17 mouse cellular contexts compared by ENCODE assay signal in the genomic region with DNA sequence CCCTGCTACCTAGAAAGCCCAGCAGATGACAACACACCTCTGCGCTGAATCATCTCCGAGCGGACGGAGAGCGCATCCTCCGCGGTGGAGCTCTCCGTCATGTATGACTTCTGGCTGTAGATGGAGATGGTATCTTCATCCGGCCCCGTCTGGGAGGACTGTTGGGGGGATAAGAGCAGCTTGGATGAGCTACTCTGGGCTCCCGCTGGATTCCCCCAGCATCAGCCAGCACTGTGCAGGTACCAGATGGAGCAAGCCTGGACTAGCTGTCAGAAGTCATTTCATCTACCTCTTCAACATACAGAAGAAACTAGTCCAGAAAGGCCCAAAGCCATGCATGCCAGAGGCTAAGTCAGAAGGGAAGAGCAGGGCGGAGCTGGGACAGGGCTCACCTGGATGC. TPM values are rescaled to one million over a fixed set of nuclear protein-coding genes. Genes with fewer than 3 reads are reported as not detected.
DNase-seq lines count a peak whose midpoint lies in the region; ATAC-seq lines count a peak whose summit lies in the region.
"Had no signal": no experiment of that assay in that cellular context is flagged by ENCODE, and none has a peak within 500 bp of the region (broad histone marks: within the 10 kb centered on the region; RNA-seq: fewer than 3 reads in every experiment).

No protein-coding gene starts in this region.

- H3K9ac ChIP-seq in midbrain, embryonic 12.5 days (replicated peaks) = no peak overlapping the region
- no peak overlapping the region for H3K9ac ChIP-seq in midbrain, embryonic 11.5 days (ENCODE audit: low read length)
- no peak overlapping the region for H3K9ac ChIP-seq in midbrain, embryonic 13.5 days (replicated peaks)
- no peak overlapping the region for H3K9ac ChIP-seq in kidney, embryonic 15.5 days
- H3K9ac ChIP-seq: forebrain, postnatal 0 days; limb, embryonic 13.5 days; liver, embryonic 15.5 days had no signal

- WGBS in midbrain, embryonic 12.5 days = 95% methylated on average over 12 of the region's 12 CpGs
- 95% methylated on average over 12 of the region's 12 CpGs for WGBS in midbrain, embryonic 11.5 days
- WGBS in midbrain, embryonic 13.5 days = 97% methylated on average over 12 of the region's 12 CpGs
- WGBS in kidney, embryonic 15.5 days = 93% methylated on average over 12 of the region's 12 CpGs

- H3K4me1 ChIP-seq in midbrain, embryonic 12.5 days = peaks cover 43% of the 10 kb centered on the region
- peaks cover 35% of the 10 kb centered on the region for H3K4me1 ChIP-seq in midbrain, embryonic 11.5 days (ENCODE audit: control insufficient read depth, insufficient read depth, low read length)
- H3K4me1 ChIP-seq in midbrain, embryonic 13.5 days (replicated peaks) = peaks cover 57% of the 10 kb centered on the region
- peaks cover 63% of the 10 kb centered on the region for H3K4me1 ChIP-seq in kidney, embryonic 15.5 days

- peaks cover 28% of the 10 kb centered on the region for H3K36me3 ChIP-seq in midbrain, embryonic 12.5 days
- H3K36me3 ChIP-seq in midbrain, embryonic 11.5 days (ENCODE audit: control insufficient read depth, insufficient read depth, low read length) = no peaks in the 10 kb centered on the region
- peaks cover 45% of the 10 kb centered on the region for H3K36me3 ChIP-seq in midbrain, embryonic 13.5 days
- peaks cover 55% of the 10 kb centered on the region for H3K36me3 ChIP-seq in kidney, embryonic 15.5 days

- H3K27ac ChIP-seq in midbrain, embryonic 12.5 days (replicated peaks) = no peak overlapping the region
- no peak overlapping the region for H3K27ac ChIP-seq in midbrain, embryonic 11.5 days (ENCODE audit: low read depth, low read length)
- no peak overlapping the region for H3K27ac ChIP-seq in midbrain, embryonic 13.5 days
- no peak overlapping the region for H3K27ac ChIP-seq in kidney, embryonic 15.5 days
- H3K27ac ChIP-seq: limb, embryonic 13.5 days; liver, embryonic 15.5 days had no signal

- H3K4me3 ChIP-seq in midbrain, embryonic 12.5 days = no peak overlapping the region
- H3K4me3 ChIP-seq in midbrain, embryonic 11.5 days (ENCODE audit: low read depth, low read length) = no peak overlapping the region
- H3K4me3 ChIP-seq in midbrain, embryonic 13.5 days (replicated peaks) = no peak overlapping the region
- no peak overlapping the region for H3K4me3 ChIP-seq in kidney, embryonic 15.5 days (replicated peaks)
- H3K4me3 ChIP-seq: erythroblast, embryonic 14.5 days; limb, embryonic 13.5 days; liver, embryonic 15.5 days had no signal

- no peaks in the 10 kb centered on the region for H3K9me3 ChIP-seq in midbrain, embryonic 12.5 days
- no peaks in the 10 kb centered on the region for H3K9me3 ChIP-seq in midbrain, embryonic 11.5 days (ENCODE audit: control insufficient read depth, low read length)
- no peaks in the 10 kb centered on the region for H3K9me3 ChIP-seq in midbrain, embryonic 13.5 days
- no peaks in the 10 kb centered on the region for H3K9me3 ChIP-seq in kidney, embryonic 15.5 days (replicated peaks)
- H3K9me3 ChIP-seq: limb, embryonic 13.5 days; liver, embryonic 15.5 days had no signal

- DNase-seq in midbrain, embryonic 11.5 days (ENCODE audit: low spot score, missing footprints) = no peak
- DNase-seq in cerebellum, postnatal 10 days = peak; percentile 72 to 74
- DNase-seq in heart, adult 18-20 months = no peak
- DNase-seq in frontal cortex, postnatal 14 days (ENCODE audit: low spot score in 2 of 2) = no peak
- DNase-seq: forebrain, postnatal 0 days; heart, adult 11 months; kidney, adult 2 months; kidney, postnatal 4 days; right cerebral cortex, adult 18-20 months; thymus, adult 2 months had no signal

- 0 out of 2 replicates have a peak overlapping the region, but pooled peaks have one; percentile 56 for H3K4me2 ChIP-seq in midbrain, embryonic 12.5 days (replicated peaks)
- no peak overlapping the region for H3K4me2 ChIP-seq in midbrain, embryonic 11.5 days
- peak overlapping the region; percentile 67; the same call in 1 of the 2 replicates for H3K4me2 ChIP-seq in midbrain, embryonic 13.5 days (replicated peaks)
- no peak overlapping the region for H3K4me2 ChIP-seq in kidney, embryonic 15.5 days
- H3K4me2 ChIP-seq: liver, embryonic 15.5 days had no signal

- H3K27me3 ChIP-seq in midbrain, embryonic 12.5 days = peaks cover 46% of the 10 kb centered on the region
- peaks cover 7% of the 10 kb centered on the region; the same call in 1 of the 2 replicates for H3K27me3 ChIP-seq in midbrain, embryonic 11.5 days (ENCODE audit: control insufficient read depth, insufficient read depth, low read length)
- H3K27me3 ChIP-seq in midbrain, embryonic 13.5 days = peaks cover 15% of the 10 kb centered on the region
- H3K27me3 ChIP-seq in kidney, embryonic 15.5 days = peaks cover 7% of the 10 kb centered on the region; the same call in 1 of the 2 replicates

- no peak for ATAC-seq in midbrain, embryonic 12.5 days (ENCODE audit: low FRiP score, low read depth)
- ATAC-seq in midbrain, embryonic 11.5 days (ENCODE audit: low FRiP score) = no peak
- ATAC-seq in midbrain, embryonic 13.5 days = no peak
- no peak for ATAC-seq in kidney, embryonic 15.5 days (replicated peaks; ENCODE audit: low FRiP score)
- ATAC-seq: forebrain, postnatal 0 days; lung, postnatal 0 days had no signal

RNA-seq across cellular contexts. Expression of gene Yars, which starts 35.8 kb away (rescaled TPM):
- 104 and 108 TPM in 2 replicates for polyA plus RNA-seq in midbrain, embryonic 12.5 days (2016; fragmentation: Nextera tagmentation; extraction: Ambion mirVana)
- polyA plus RNA-seq in midbrain, embryonic 11.5 days (2014; fragmentation: Nextera tagmentation; extraction: Ambion mirVana) = 105 and 106 TPM in 2 replicates
- 102 and 115 TPM in 2 replicates for polyA plus RNA-seq in midbrain, embryonic 13.5 days (2015; fragmentation: Nextera tagmentation; extraction: Ambion mirVana)
- polyA plus RNA-seq in kidney, embryonic 15.5 days (2015; fragmentation: Nextera tagmentation; extraction: Ambion mirVana) = 81.3 and 87.4 TPM in 2 replicates
- total RNA-seq in heart, adult 18-20 months (2021) = 10 to 100 TPM; 25.6 to 33.4 TPM

RNA-seq across cellular contexts. Expression of gene S100pbp, which starts 35.8 kb away (rescaled TPM):
- 28.4 and 31.3 TPM in 2 replicates for polyA plus RNA-seq in midbrain, embryonic 12.5 days (2016; fragmentation: Nextera tagmentation; extraction: Ambion mirVana)
- polyA plus RNA-seq in midbrain, embryonic 11.5 days (2014; fragmentation: Nextera tagmentation; extraction: Ambion mirVana) = 20.0 and 26.9 TPM in 2 replicates
- 19.9 and 21.3 TPM in 2 replicates for polyA plus RNA-seq in midbrain, embryonic 13.5 days (2015; fragmentation: Nextera tagmentation; extraction: Ambion mirVana)
- polyA plus RNA-seq in kidney, embryonic 15.5 days (2015; fragmentation: Nextera tagmentation; extraction: Ambion mirVana) = 24.3 and 25.9 TPM in 2 replicates
- total RNA-seq in heart, adult 18-20 months (2021) = 1 to 10 TPM; 8.4 to 9.2 TPM

RNA-seq across cellular contexts. Expression of gene C77080, which starts 35.9 kb away (rescaled TPM):
- 5.2 and 6.3 TPM in 2 replicates for polyA plus RNA-seq in midbrain, embryonic 12.5 days (2016; fragmentation: Nextera tagmentation; extraction: Ambion mirVana)
- 3.3 and 3.7 TPM in 2 replicates for polyA plus RNA-seq in midbrain, embryonic 11.5 days (2014; fragmentation: Nextera tagmentation; extraction: Ambion mirVana)
- 5.1 and 5.4 TPM in 2 replicates for polyA plus RNA-seq in midbrain, embryonic 13.5 days (2015; fragmentation: Nextera tagmentation; extraction: Ambion mirVana)
- polyA plus RNA-seq in kidney, embryonic 15.5 days (2015; fragmentation: Nextera tagmentation; extraction: Ambion mirVana) = 8.3 and 9.1 TPM in 2 replicates
- total RNA-seq in heart, adult 18-20 months (2021) = 1 to 10 TPM; 2.6 to 3.0 TPM

Comparison
In these comparisons a context has a peak if more than half of its experiments do, and no peak if none do; other contexts are left out.
1. H3K4me2 ChIP-seq: peak in midbrain, embryonic 12.5 days (single experiment) and midbrain, embryonic 13.5 days (single experiment); none in midbrain, embryonic 11.5 days (single experiment) and kidney, embryonic 15.5 days (single experiment).
2. DNase-seq: peak in cerebellum, postnatal 10 days (2 of 2); none in midbrain, embryonic 11.5 days (single experiment), heart, adult 18-20 months (0 of 2) and frontal cortex, postnatal 14 days (0 of 2).